Comparison of ENCODE assay signal across 8 mouse cellular contexts in genomic region chr9:13828087-13828441, GRCm38 (mm10). TPM values are rescaled to one million over a fixed set of nuclear protein-coding genes. Genes with fewer than 3 reads are reported as not detected.
DNase-seq lines count a peak whose midpoint lies in the region; ATAC-seq and TF ChIP-seq lines count a peak whose summit lies in the region.

No protein-coding gene starts in this region.

- no peak for TF ChIP-seq CTCF in thymus, adult 2 months (IDR thresholded peaks at IDR 0.05; ENCODE audit: borderline replicate concordance, control insufficient read depth, extremely low read depth, insufficient read depth, low read length, poor library complexity)

- peaks cover 14% of the 10 kb centered on the region for H3K36me3 ChIP-seq in thymus, adult 2 months (ENCODE audit: control insufficient read depth, insufficient read depth, low read length)
- peaks cover 30% of the 10 kb centered on the region for H3K36me3 ChIP-seq in intestine, embryonic 14.5 days (ENCODE audit: control insufficient read depth, insufficient read depth, low read length)
- H3K36me3 ChIP-seq in midbrain, embryonic 15.5 days (replicated peaks), result peaks cover 21% of the 10 kb centered on the region

- peak; percentile 14 for ATAC-seq in intestine, embryonic 14.5 days (replicated peaks; ENCODE audit: low FRiP score, low TSS enrichment, low read depth)
- ATAC-seq in midbrain, embryonic 15.5 days (replicated peaks), result peak; percentile 28

- peak overlapping the region; percentile 0; the same call in 1 of the 2 replicates for H3K27ac ChIP-seq in thymus, adult 2 months (ENCODE audit: control insufficient read depth, insufficient read depth, low read length)
- peak overlapping the region; percentile 94 for H3K27ac ChIP-seq in intestine, embryonic 14.5 days (ENCODE audit: low read depth)
- peak overlapping the region; percentile 98 for H3K27ac ChIP-seq in midbrain, embryonic 15.5 days

- H3K4me1 ChIP-seq in thymus, adult 2 months (replicated peaks; ENCODE audit: control insufficient read depth, insufficient read depth, low read length), result no peaks in the 10 kb centered on the region
- H3K4me1 ChIP-seq in intestine, embryonic 14.5 days (replicated peaks; ENCODE audit: control insufficient read depth, insufficient read depth, low read length), result peaks cover 19% of the 10 kb centered on the region
- H3K4me1 ChIP-seq in midbrain, embryonic 15.5 days, result peaks cover 30% of the 10 kb centered on the region

- DNase-seq in adrenal gland, postnatal 14 days, result peak; percentile 80
- no peak for DNase-seq in adrenal gland, adult 2 months
- DNase-seq in thymus, adult 2 months, result no peak
- no peak for DNase-seq in thymus, postnatal 10 days (ENCODE audit: low spot score in 2 of 2)
- DNase-seq in intestine, embryonic 14.5 days (ENCODE audit: low spot score), result no peak
- no peak for DNase-seq in adrenal gland, adult (ENCODE audit: inconsistent age in 2 of 2, low spot score in 1 of 2)
- DNase-seq in kidney, postnatal 4 days, result no peak

- peak overlapping the region; percentile 83 for H3K9ac ChIP-seq in intestine, embryonic 14.5 days (ENCODE audit: low read length)
- peak overlapping the region; percentile 91 for H3K9ac ChIP-seq in midbrain, embryonic 15.5 days

- H3K9me3 ChIP-seq in intestine, embryonic 14.5 days (ENCODE audit: control insufficient read depth, low read length), result no peaks in the 10 kb centered on the region
- H3K9me3 ChIP-seq in midbrain, embryonic 15.5 days, result no peaks in the 10 kb centered on the region

- TF ChIP-seq POLR2A in thymus, adult 2 months (IDR thresholded peaks at IDR 0.05; ENCODE audit: control insufficient read depth, extremely low read depth, insufficient read depth, low read length, poor library complexity), result no peak

- H3K4me3 ChIP-seq in thymus, adult 2 months (ENCODE audit: control insufficient read depth, insufficient read depth, low read length), result peak overlapping the region; percentile 76
- peak overlapping the region; percentile 80 for H3K4me3 ChIP-seq in intestine, embryonic 14.5 days (ENCODE audit: low read depth, low read length)
- peak overlapping the region; percentile 79 for H3K4me3 ChIP-seq in midbrain, embryonic 15.5 days

- peak overlapping the region; percentile 81 for H3K4me2 ChIP-seq in intestine, embryonic 14.5 days (ENCODE audit: low read length)
- H3K4me2 ChIP-seq in midbrain, embryonic 15.5 days, result peak overlapping the region; percentile 87

- under 1% methylated on average over 23 of the region's 23 CpGs for WGBS in thymus, adult 2 months
- 0% methylated on average over 23 of the region's 23 CpGs for WGBS in intestine, embryonic 14.5 days
- 0% methylated on average over 23 of the region's 23 CpGs for WGBS in midbrain, embryonic 15.5 days

- H3K27me3 ChIP-seq in thymus, adult 2 months (ENCODE audit: control insufficient read depth, insufficient read depth, low read length), result no peaks in the 10 kb centered on the region
- no peaks in the 10 kb centered on the region for H3K27me3 ChIP-seq in intestine, embryonic 14.5 days (replicated peaks; ENCODE audit: control insufficient read depth, insufficient read depth, low read length)
- no peaks in the 10 kb centered on the region for H3K27me3 ChIP-seq in midbrain, embryonic 15.5 days (replicated peaks)

RNA-seq across cellular contexts. Expression of gene Fam76b, which starts 0.5 kb away (rescaled TPM):
- 22.4 and 27.2 TPM in 2 replicates for total RNA-seq in adrenal gland, postnatal 14 days (2021)
- 10 to 100 TPM; 12.0 to 19.4 TPM for total RNA-seq in adrenal gland, adult 2 months (2021)
- polyA plus RNA-seq in adrenal gland, adult 2 months (2012; rRNA removed), result 5.9 and 6.2 TPM in 2 replicates
- 17.2 and 21.9 TPM in 2 replicates for polyA plus RNA-seq in thymus, adult 2 months (2012; rRNA removed)
- 22.4 and 25.0 TPM in 2 replicates for polyA plus RNA-seq in intestine, embryonic 14.5 days (2014; fragmentation: Nextera tagmentation; extraction: Ambion mirVana)
- 21.2 and 21.7 TPM in 2 replicates for polyA plus RNA-seq in midbrain, embryonic 15.5 days (2015; fragmentation: Nextera tagmentation; extraction: Ambion mirVana)

RNA-seq across cellular contexts. Expression of gene Cep57, which starts 1.2 kb away (rescaled TPM):
- 19.5 and 20.8 TPM in 2 replicates for total RNA-seq in adrenal gland, postnatal 14 days (2021)
- 10 to 100 TPM; 15.5 to 16.5 TPM for total RNA-seq in adrenal gland, adult 2 months (2021)
- polyA plus RNA-seq in adrenal gland, adult 2 months (2012; rRNA removed), result 3.3 and 4.9 TPM in 2 replicates
- polyA plus RNA-seq in thymus, adult 2 months (2012; rRNA removed), result 27.3 and 27.9 TPM in 2 replicates
- 56.1 and 60.8 TPM in 2 replicates for polyA plus RNA-seq in intestine, embryonic 14.5 days (2014; fragmentation: Nextera tagmentation; extraction: Ambion mirVana)
- polyA plus RNA-seq in midbrain, embryonic 15.5 days (2015; fragmentation: Nextera tagmentation; extraction: Ambion mirVana), result 34.1 and 36.5 TPM in 2 replicates

Comparison
In these comparisons a context has a peak if more than half of its experiments do, and no peak if none do; other contexts are left out.
1. H3K27ac ChIP-seq: peak in every context shown above with its lines; median percentile 98 in midbrain, embryonic 15.5 days; 94 in intestine, embryonic 14.5 days; 0 in thymus, adult 2 months.